Mouse (Mus musculus) urinary bladder, postnatal 10 days (tissue): ENCODE data around the gene Sprr2j-ps.

ENCODE experiments used
- DNase-seq: peaks from one replicate; pipeline ENCODE4 v3.0.0; 2022; ENCODE audit warnings: low spot score

Sprr2j-ps gene

DNA sequence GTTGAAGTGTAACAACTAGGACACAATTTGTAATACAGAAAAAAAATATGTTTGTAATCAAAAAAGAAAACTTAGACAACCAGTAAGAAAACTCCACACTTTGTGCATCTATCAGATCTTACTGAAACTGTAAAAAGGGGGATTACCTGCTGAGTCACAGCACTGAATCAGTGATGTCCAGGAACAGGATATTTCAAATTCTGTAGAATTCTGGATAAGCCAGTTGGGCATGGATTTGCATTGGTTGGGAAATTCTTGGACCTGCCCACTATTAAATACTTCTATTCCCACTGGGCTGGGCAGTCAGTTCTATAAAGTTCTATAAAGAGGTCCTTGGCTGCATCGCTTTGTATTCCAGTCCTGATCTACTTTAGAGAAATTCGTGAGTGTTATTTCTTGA, at the start of gene Sprr2j-ps:
TSS of gene Sprr2j-ps (plus strand) at position 301 of the 400 bp plus-strand sequence.
- no peak for DNase-seq

GRCm38 (mm10) chr3:92373613-92374012, 44.3 kb upstream of the Sprr2j-ps start:
- DNase-seq = no peak

DNA sequence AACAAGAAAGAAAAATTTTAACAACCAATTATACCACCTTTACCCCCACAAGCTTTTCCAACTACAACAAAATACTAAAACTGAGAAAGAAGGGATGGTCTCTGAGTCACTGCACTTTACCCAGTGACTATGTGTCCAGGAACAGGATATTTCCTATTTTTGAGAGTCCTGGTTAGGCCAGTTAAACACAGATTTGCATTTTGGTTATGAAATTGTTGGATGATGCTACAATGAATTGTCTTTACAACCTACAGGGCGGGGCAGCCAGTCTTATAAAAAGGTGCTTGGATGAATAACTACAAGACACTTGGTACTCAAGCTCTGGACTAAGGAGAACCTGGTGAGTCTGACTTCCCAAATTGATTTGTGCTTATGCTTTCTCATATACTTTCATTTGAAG, 32.5 kb upstream of the Sprr2j-ps start, which contains the start of gene Sprr2h:
TSS of gene Sprr2h (plus strand) at position 301 of the 400 bp plus-strand sequence.
- DNase-seq = no peak

DNA sequence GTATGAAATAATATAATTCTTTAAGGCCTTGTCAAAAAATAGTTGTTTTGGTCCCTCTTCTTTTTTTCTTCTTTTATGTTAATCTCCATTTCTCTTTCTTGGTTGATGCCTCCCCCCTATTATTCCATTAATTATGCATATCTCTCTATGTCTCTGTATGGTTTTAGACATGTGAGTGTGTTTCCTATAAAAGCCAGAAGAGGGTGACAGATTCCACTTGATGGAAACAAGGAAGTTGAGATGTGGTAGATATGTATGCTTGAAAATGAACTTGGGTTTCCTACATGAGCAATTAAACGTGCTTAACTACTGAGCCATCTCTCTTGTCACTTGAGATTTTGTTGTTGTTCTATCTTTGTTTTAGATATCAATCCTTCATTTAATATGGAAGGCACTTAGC, 23.6 kb upstream of the Sprr2j-ps start:
- DNase-seq = no peak

GRCm38 (mm10) chr3:92407691-92408090, 10.2 kb upstream of the Sprr2j-ps start, which contains the start of gene Sprr2i:
TSS of gene Sprr2i (plus strand) at chr3:92407991.
- DNase-seq = no peak

DNA sequence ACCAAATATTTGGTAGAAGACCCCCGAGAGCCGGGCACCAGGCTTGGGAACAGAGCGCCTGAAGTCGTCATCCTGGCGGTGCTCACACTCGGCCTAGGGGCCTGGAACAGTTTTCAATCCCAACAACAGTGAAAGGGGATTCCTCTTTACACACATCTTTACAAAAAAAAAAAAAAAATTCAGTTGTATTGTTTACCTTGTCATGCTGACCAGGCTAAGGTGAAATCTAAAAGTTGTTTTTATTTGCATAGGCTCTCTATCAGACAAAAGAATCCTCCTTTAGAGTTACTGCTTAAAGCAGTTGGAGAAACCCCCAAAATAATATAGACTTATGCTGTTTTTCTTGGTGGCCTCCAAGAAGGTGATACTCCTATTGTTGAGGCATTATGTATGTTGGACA, 11.4 kb downstream of the Sprr2j-ps start, which contains the start of gene Gm9774:
TSS of gene Gm9774 (minus strand) at position 101 of the 400 bp plus-strand sequence.
- DNase-seq = no peak

- DNase-seq = no peak
Observed at GRCm38 (mm10) chr3:92432282-92432681, 14.4 kb downstream of the Sprr2j-ps start, which contains the start of gene Sprr2k. TSS of gene Sprr2k (plus strand) at chr3:92432582.

GRCm38 (mm10) chr3:92438689-92439088, 20.8 kb downstream of the Sprr2j-ps start, which contains the start of gene Sprr1b:
TSS of gene Sprr1b (minus strand) at chr3:92438789.
- DNase-seq = no peak

- no peak for DNase-seq
Observed at GRCm38 (mm10) chr3:92440177-92440576, 22.3 kb downstream of the Sprr2j-ps start.

GRCm38 (mm10) chr3:92455151-92455550, 37.3 kb downstream of the Sprr2j-ps start:
- DNase-seq = no peak

GRCm38 (mm10) chr3:92458620-92459019, 40.7 kb downstream of the Sprr2j-ps start, which contains the start of gene Sprr3:
TSS of gene Sprr3 (minus strand) at chr3:92458720.
- DNase-seq = no peak

DNA sequence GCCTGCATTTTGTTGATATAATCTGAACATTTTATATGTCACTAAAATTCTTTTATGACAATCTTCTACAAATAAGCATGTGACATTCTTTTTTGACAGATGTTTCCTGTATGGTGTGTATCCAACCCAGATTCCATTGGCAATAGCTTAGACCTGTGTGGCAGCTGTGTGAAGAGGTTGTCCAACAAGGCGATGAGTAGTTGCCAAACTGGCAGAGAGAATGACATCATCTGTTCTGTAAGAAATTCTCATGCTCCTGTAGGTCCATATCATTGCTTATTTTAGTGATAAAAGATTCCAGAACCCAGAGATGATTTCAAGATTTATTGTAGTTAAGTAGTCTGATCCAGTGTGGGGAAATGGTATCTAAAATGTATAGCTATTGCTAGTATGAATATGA, 48.7 kb downstream of the Sprr2j-ps start:
- no peak for DNase-seq

GRCm38 (mm10) chr3:92467424-92467823, 49.5 kb downstream of the Sprr2j-ps start:
- DNase-seq = no peak
